Mouse (Mus musculus) heart, embryonic 15.5 days (tissue): Measurements from ENCODE around the gene Dok1. TPM values are rescaled to one million over a fixed set of nuclear protein-coding genes. Genes with fewer than 3 reads are reported as not detected.
A peak's percentile ranks its signal among the peaks of the same experiment; 100 is the strongest.

Experiments used
- ATAC-seq: fragments of 200-750 bp; cut with Nextera tagmentation; replicated peaks from 2 replicates; pipeline ENCODE4 v1.8.0; 2017; ENCODE audit warnings: low read depth, moderate TSS enrichment; ENCODE audit not compliant: insufficient number of reproducible peaks, insufficient read depth, low FRiP score
- H3K27ac ChIP-seq: fragments of 300-500 bp; sonication (generic); 2 replicates; pipeline ENCODE4 v1.5.1; 2015; ENCODE audit warnings: mild to moderate bottlenecking, inconsistent platforms
- H3K27me3 ChIP-seq: fragments of 300-500 bp; sonication (generic); 2 replicates; pipeline ENCODE4 v1.6.1; 2015; ENCODE audit warnings: inconsistent platforms
- H3K36me3 ChIP-seq: fragments of 300-500 bp; sonication (generic); 2 replicates; pipeline ENCODE4 v1.6.1; 2015; ENCODE audit warnings: mild to moderate bottlenecking, inconsistent platforms
- H3K4me1 ChIP-seq: fragments of 300-500 bp; sonication (generic); replicated peaks from 2 replicates; pipeline ENCODE4 v1.6.1; 2015; ENCODE audit warnings: inconsistent platforms
- H3K4me2 ChIP-seq: fragments of 300-500 bp; sonication (generic); 2 replicates; pipeline ENCODE4 v1.6.1; 2015; ENCODE audit warnings: inconsistent platforms, mild to moderate bottlenecking, moderate library complexity
- H3K4me3 ChIP-seq: fragments of 300-500 bp; sonication (generic); 2 replicates; pipeline ENCODE4 v1.5.1; 2015; ENCODE audit warnings: mild to moderate bottlenecking, inconsistent platforms
- H3K9ac ChIP-seq: fragments of 300-500 bp; sonication (generic); 2 replicates; pipeline ENCODE4 v1.6.1; 2015; ENCODE audit warnings: mild to moderate bottlenecking, inconsistent platforms
- H3K9me3 ChIP-seq: fragments of 300-500 bp; sonication (generic); replicated peaks from 2 replicates; pipeline ENCODE4 v1.6.1; 2016; ENCODE audit warnings: inconsistent platforms
- WGBS: fragments of 180-500 bp; shearing (Covaris S2); methylation state at CpG from one replicate; pipeline ENCODE4 v1.1.7; 2015; ENCODE audit warnings: mixed read lengths; 5-methylcytosine and 5-hydroxymethylcytosine counted together
- polyA plus RNA-seq: library from polyadenylated mRNA; unstranded; fragments of >200 nt; fragmentation: Nextera tagmentation; extraction: Ambion mirVana; gene quantifications from 2 replicates; pipeline ENCODE4 v1.2.1, GENCODE M21; 2015

Gene Dok1
- polyA plus RNA-seq, 1 experiment from 2014 or later = 7.1 TPM

GRCm38 (mm10) chr6:83027706-83028105 lies 5.6 kb downstream of the Dok1 start:
- Histone ChIP-seq H3K36me3 (no peaks in the 10 kb centered on the region), H3K4me2 (no peak overlapping the region), H3K27ac (no peak overlapping the region), H3K9me3 (no peaks in the 10 kb centered on the region), H3K4me1 (peaks cover 28% of the 10 kb centered on the region), H3K9ac (no peak overlapping the region), H3K27me3 (peaks cover 31% of the 10 kb centered on the region), H3K4me3 (no peak overlapping the region)
- WGBS = 48% methylated on average over 7 of the region's 9 CpGs
- ATAC-seq = no peak; the same call in 1 of the 2 replicates

DNA sequence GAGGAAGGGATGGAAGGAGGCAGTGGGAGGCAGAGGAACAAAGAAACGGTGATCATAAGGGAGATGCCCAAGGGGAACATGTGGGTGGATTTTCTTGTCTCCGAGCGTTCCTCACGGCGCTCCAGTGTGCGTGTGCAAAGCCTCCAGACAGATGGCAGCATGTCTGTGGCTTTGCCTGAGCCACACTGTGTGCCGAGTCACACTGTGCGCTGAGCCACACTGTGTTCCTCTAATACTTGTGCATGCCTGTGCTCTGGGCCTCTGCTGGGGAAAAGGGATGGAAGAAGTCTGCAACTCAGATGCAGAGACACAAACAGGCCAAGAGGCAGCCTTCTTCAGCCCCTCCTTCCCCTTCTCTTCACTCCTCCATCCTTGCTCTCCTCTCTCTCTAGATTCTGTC lies 6.0 kb downstream of the Dok1 start:
- H3K9ac ChIP-seq = no peak overlapping the region
- no peak overlapping the region for H3K27ac ChIP-seq
- no peak overlapping the region for H3K4me3 ChIP-seq
- ATAC-seq = no peak; the same call in 1 of the 2 replicates
- peaks cover 29% of the 10 kb centered on the region for H3K27me3 ChIP-seq
- H3K4me1 ChIP-seq = peaks cover 24% of the 10 kb centered on the region
- no peaks in the 10 kb centered on the region for H3K9me3 ChIP-seq
- H3K4me2 ChIP-seq = no peak overlapping the region
- no peaks in the 10 kb centered on the region for H3K36me3 ChIP-seq
- WGBS = 70% methylated on average over 8 of the region's 8 CpGs

DNA sequence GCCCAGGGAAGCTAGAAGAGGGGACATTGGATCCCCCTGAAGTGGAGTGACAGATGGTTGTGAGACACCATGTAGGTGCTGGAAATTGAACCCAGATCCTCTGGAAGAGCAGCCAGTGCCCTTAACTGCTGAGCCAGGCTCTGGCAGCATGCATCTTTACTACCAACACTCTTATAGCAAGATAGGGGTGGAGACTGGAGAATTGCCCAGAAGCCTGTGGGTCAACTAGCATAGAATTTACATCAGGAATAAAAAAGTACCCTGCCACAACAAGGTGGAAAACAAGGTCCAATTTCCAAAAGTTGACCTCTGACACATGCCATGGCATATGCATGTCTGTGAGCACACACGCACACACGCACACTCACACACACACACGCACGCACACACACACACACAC lies 8.1 kb downstream of the Dok1 start:
- Histone ChIP-seq H3K4me3 (no peak overlapping the region), H3K27me3 (peaks cover 14% of the 10 kb centered on the region; the same call in 1 of the 2 replicates), H3K4me2 (no peak overlapping the region), H3K36me3 (no peaks in the 10 kb centered on the region), H3K9me3 (no peaks in the 10 kb centered on the region), H3K27ac (no peak overlapping the region), H3K4me1 (peaks cover 11% of the 10 kb centered on the region; the same call in 1 of the 2 replicates), H3K9ac (no peak overlapping the region)
- no peak for ATAC-seq
- WGBS = 82% methylated on average over 4 of the region's 4 CpGs

GRCm38 (mm10) chr6:83024421-83024820 lies 8.8 kb downstream of the Dok1 start:
- Histone ChIP-seq H3K27me3 (peaks cover 14% of the 10 kb centered on the region; the same call in 1 of the 2 replicates), H3K36me3 (no peaks in the 10 kb centered on the region), H3K4me3 (no peak overlapping the region), H3K9ac (no peak overlapping the region), H3K27ac (no peak overlapping the region), H3K9me3 (no peaks in the 10 kb centered on the region), H3K4me2 (no peak overlapping the region), H3K4me1 (0 out of 2 replicates have a peak, but pooled peaks cover 8% of the 10 kb centered on the region)
- WGBS = 65% methylated on average over 4 of the region's 4 CpGs
- ATAC-seq = no peak

DNA sequence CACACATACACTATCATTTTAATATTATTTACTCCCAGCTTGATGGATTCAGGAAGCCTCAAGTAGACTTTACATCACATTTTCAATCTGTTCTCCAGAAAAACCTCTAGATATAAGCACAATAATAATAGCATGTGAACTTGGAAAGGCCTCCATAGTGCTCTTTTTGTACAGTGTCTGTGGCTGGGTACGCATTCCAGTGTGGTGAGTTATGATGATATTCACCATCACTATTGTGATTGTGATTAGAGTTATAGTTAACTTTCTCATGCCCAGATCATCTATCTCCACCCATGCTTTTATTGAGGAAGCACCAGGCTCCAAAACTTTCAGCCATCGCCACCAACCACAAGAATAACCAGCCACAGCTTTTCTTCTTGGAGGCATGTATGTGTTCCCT lies 9.5 kb downstream of the Dok1 start:
- no peaks in the 10 kb centered on the region for H3K36me3 ChIP-seq
- no peak overlapping the region for H3K9ac ChIP-seq
- H3K4me2 ChIP-seq = no peak overlapping the region
- H3K4me1 ChIP-seq = 0 out of 2 replicates have a peak, but pooled peaks cover 8% of the 10 kb centered on the region
- ATAC-seq = no peak
- H3K27ac ChIP-seq = no peak overlapping the region
- WGBS = 91% methylated on average over 2 of the region's 2 CpGs
- H3K27me3 ChIP-seq = peaks cover 11% of the 10 kb centered on the region; the same call in 1 of the 2 replicates
- no peaks in the 10 kb centered on the region for H3K9me3 ChIP-seq
- H3K4me3 ChIP-seq = no peak overlapping the region

DNA sequence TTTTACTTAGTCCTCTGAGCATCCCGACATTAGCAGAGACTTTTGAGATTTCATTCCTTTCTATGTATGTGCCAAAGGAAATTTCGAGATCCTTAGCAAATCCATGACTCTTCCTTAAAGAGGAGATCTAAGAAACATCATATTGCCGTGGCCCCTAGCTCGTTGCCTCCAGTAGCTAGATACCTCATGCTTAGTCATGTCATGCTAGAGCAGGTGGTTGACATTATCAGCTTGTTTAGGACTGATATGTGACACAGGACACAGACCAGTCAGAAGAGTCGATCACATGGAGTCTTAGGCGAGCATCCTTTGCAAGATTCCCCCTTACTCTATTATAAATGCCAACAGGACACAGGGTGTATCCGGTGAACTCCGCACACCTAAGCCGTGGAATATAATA lies 10.3 kb downstream of the Dok1 start:
- no peaks in the 10 kb centered on the region for H3K36me3 ChIP-seq
- H3K4me3 ChIP-seq = no peak overlapping the region
- H3K9me3 ChIP-seq = no peaks in the 10 kb centered on the region
- no peak overlapping the region for H3K27ac ChIP-seq
- no peak overlapping the region for H3K4me2 ChIP-seq
- no peak overlapping the region for H3K9ac ChIP-seq
- ATAC-seq = no peak
- 0 out of 2 replicates have a peak, but pooled peaks cover 5% of the 10 kb centered on the region for H3K4me1 ChIP-seq
- 0 out of 2 replicates have a peak, but pooled peaks cover 5% of the 10 kb centered on the region for H3K27me3 ChIP-seq
- WGBS = 74% methylated on average over 9 of the region's 9 CpGs

- H3K4me3 ChIP-seq = no peak overlapping the region
- no peak overlapping the region for H3K27ac ChIP-seq
- no peaks in the 10 kb centered on the region for H3K9me3 ChIP-seq
- whole genome bisulfite sequencing = 70% methylated on average over 4 of the region's 4 CpGs
- H3K4me2 ChIP-seq = no peak overlapping the region
- H3K36me3 ChIP-seq = no peaks in the 10 kb centered on the region
- ATAC-seq = no peak
- H3K9ac ChIP-seq = no peak overlapping the region
- H3K27me3 ChIP-seq = no peaks in the 10 kb centered on the region
- H3K4me1 ChIP-seq = peaks cover 3% of the 10 kb centered on the region; the same call in 1 of the 2 replicates
Measured at GRCm38 (mm10) chr6:83020836-83021593, 12.3 kb downstream of the Dok1 start.

- Histone ChIP-seq H3K4me3 (no peak overlapping the region), H3K27me3 (no peaks in the 10 kb centered on the region), H3K4me2 (no peak overlapping the region), H3K4me1 (peaks cover 3% of the 10 kb centered on the region; the same call in 1 of the 2 replicates), H3K9ac (no peak overlapping the region), H3K27ac (no peak overlapping the region), H3K36me3 (no peaks in the 10 kb centered on the region), H3K9me3 (no peaks in the 10 kb centered on the region)
- no peak for ATAC-seq
- WGBS = 84% methylated on average over 6 of the region's 6 CpGs
Measured at GRCm38 (mm10) chr6:83020121-83020520, 13.2 kb downstream of the Dok1 start.

DNA sequence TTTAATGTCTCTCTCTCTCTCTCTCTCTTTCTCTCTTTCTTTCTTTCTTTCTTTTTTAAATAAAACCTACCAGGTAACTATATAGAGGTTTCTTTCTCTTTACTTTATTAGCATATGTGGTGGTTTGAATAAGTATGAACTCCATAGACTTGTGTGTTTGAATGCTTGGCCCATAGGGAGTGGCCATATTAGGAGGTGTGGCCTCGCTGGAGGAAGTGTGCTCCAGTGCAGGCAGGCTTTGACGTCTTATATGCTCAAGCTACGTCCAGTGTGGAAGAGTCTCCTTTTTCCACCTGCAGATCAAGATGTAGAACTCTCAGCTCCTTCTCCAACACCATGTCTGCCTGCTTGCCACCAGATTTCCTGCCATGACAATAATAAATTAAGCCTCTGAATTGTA lies 14.2 kb downstream of the Dok1 start:
- H3K9ac ChIP-seq = no peak overlapping the region
- 73% methylated on average over 3 of the region's 3 CpGs for WGBS
- ATAC-seq = no peak
- peaks cover 3% of the 10 kb centered on the region; the same call in 1 of the 2 replicates for H3K4me1 ChIP-seq
- H3K36me3 ChIP-seq = no peaks in the 10 kb centered on the region
- no peak overlapping the region for H3K4me2 ChIP-seq
- H3K27me3 ChIP-seq = no peaks in the 10 kb centered on the region
- no peak overlapping the region for H3K27ac ChIP-seq
- no peaks in the 10 kb centered on the region for H3K9me3 ChIP-seq
- no peak overlapping the region for H3K4me3 ChIP-seq

GRCm38 (mm10) chr6:83017190-83017589 lies 16.1 kb downstream of the Dok1 start:
- Histone ChIP-seq H3K4me3 (no peak overlapping the region), H3K9me3 (no peaks in the 10 kb centered on the region), H3K27ac (peak overlapping the region; percentile 54), H3K36me3 (no peaks in the 10 kb centered on the region), H3K4me2 (no peak overlapping the region), H3K27me3 (no peaks in the 10 kb centered on the region), H3K9ac (no peak overlapping the region), H3K4me1 (peaks cover 3% of the 10 kb centered on the region; the same call in 1 of the 2 replicates)
- 11% methylated on average over 3 of the region's 3 CpGs for WGBS
- ATAC-seq = no peak

DNA sequence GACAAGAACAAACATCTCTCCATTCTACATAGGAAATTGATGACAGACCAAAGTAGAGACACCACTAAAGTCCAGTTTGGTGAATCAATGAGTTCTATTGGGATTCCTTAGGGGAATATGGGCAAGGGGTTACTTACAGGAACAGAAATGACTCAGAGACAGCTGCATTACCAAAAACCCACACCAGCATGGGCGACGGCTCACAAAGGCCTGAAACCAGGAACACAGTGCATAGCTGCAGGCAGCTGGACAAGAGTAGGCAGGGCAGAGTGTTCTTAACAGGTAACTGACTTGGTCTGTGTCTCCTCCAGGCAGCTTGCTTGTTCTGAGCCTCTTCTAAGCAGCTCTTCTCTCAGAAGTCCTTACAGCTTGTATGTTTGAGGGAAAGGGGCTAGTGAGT lies 17.5 kb downstream of the Dok1 start:
- WGBS = 92% methylated on average over 2 of the region's 2 CpGs
- Histone ChIP-seq H3K27me3 (no peaks in the 10 kb centered on the region), H3K27ac (no peak overlapping the region)

More for the DNA sequence above, 17.5 kb downstream of the Dok1 start:
- ATAC-seq = no peak
- no peak overlapping the region for H3K9ac ChIP-seq
- peaks cover 3% of the 10 kb centered on the region; the same call in 1 of the 2 replicates for H3K4me1 ChIP-seq
- no peak overlapping the region for H3K4me3 ChIP-seq
- H3K4me2 ChIP-seq = no peak overlapping the region
- no peaks in the 10 kb centered on the region for H3K36me3 ChIP-seq
- H3K9me3 ChIP-seq = no peaks in the 10 kb centered on the region
